Mouse (Mus musculus) liver, postnatal 0 days (tissue): ENCODE data around the gene Sec24a. TPM values are rescaled to one million over a fixed set of nuclear protein-coding genes. Genes with fewer than 3 reads are reported as not detected.
"Not testable (repeated sequence)": the region's sequence is repeated elsewhere in the genome, so short reads cannot be mapped to it uniquely, and the experiment has no call there.

Experiments
- ATAC-seq: fragments of 200-750 bp; cut with Nextera tagmentation; 2 replicates; pipeline ENCODE4 v1.8.0; 2017; ENCODE audit warnings: mild to moderate bottlenecking, moderate library complexity
- DNase-seq: peaks from one replicate; pipeline ENCODE4 v3.0.0-alpha.2; 2016
- H3K27ac ChIP-seq: fragments of 300-500 bp; sonication (generic); 2 replicates; pipeline ENCODE4 v1.5.1; 2014; ENCODE audit warnings: antibody characterized with exemption, moderate library complexity, mild to moderate bottlenecking, low read depth
- H3K27me3 ChIP-seq: fragments of 300-500 bp; sonication (generic); 2 replicates; pipeline ENCODE4 v1.6.1; 2014; ENCODE audit warnings: low read length, control low read depth, mixed read lengths; ENCODE audit not compliant: insufficient read depth
- H3K36me3 ChIP-seq: fragments of 300-500 bp; sonication (generic); replicated peaks from 2 replicates; pipeline ENCODE4 v1.6.1; 2014; ENCODE audit warnings: mild to moderate bottlenecking, control low read depth, low read length, moderate library complexity, mixed read lengths; ENCODE audit not compliant: insufficient read depth
- H3K4me1 ChIP-seq: fragments of 300-500 bp; sonication (generic); 2 replicates; pipeline ENCODE4 v1.6.1; 2014; ENCODE audit warnings: antibody characterized with exemption, mild to moderate bottlenecking, control low read depth; ENCODE audit not compliant: insufficient read depth
- H3K4me2 ChIP-seq: fragments of 300-500 bp; sonication (generic); 2 replicates; pipeline ENCODE4 v1.6.1; 2014; ENCODE audit warnings: low read depth, mild to moderate bottlenecking, low read length, moderate library complexity, mixed read lengths
- H3K4me3 ChIP-seq: fragments of 300-500 bp; sonication (generic); 2 replicates; pipeline ENCODE4 v1.5.1; 2014; ENCODE audit warnings: low read depth, low read length
- H3K9ac ChIP-seq: fragments of 300-500 bp; sonication (generic); replicated peaks from 2 replicates; pipeline ENCODE4 v1.6.1; 2014; ENCODE audit warnings: mild to moderate bottlenecking, moderate library complexity
- H3K9me3 ChIP-seq: fragments of 300-500 bp; sonication (generic); 2 replicates; pipeline ENCODE4 v1.6.1; 2016; ENCODE audit warnings: mild to moderate bottlenecking, control low read depth, low read length, mixed read lengths
- CTCF ChIP-seq: sonication (generic); IDR thresholded peaks from 2 replicates; pipeline ENCODE4 v1.5.1; 2016; ENCODE audit warnings: antibody characterized with exemption, low read depth
- EP300 ChIP-seq: IDR thresholded peaks from 2 replicates; pipeline ENCODE4 v1.6.1; 2016; ENCODE audit warnings: antibody characterized with exemption, low read depth, mild to moderate bottlenecking
- WGBS: fragments of 180-500 bp; shearing (Covaris S2); extraction: QIAGEN DNeasy Blood & Tissue Kit; methylation state at CpG from one replicate; pipeline ENCODE4 v1.1.7; 2014; ENCODE audit not compliant: insufficient replicate concordance; 5-methylcytosine and 5-hydroxymethylcytosine counted together
- polyA plus RNA-seq: library from polyadenylated mRNA; unstranded; fragments of >200 nt; fragmentation: Nextera tagmentation; extraction: Ambion mirVana; gene quantifications from 2 replicates; pipeline ENCODE4 v1.2.1, GENCODE M21; 2015

Sec24a gene
- polyA plus RNA-seq, 1 experiment from 2014 or later, result 15.0 TPM

GRCm38 (mm10) chr11:51671376-51671775, 92.1 kb downstream of the Sec24a start:
- no peak for TF ChIP-seq EP300
- TF ChIP-seq CTCF, result no peak
- ATAC-seq, result no peak

GRCm38 (mm10) chr11:51670846-51671245, 92.6 kb downstream of the Sec24a start:
- Histone ChIP-seq H3K9ac (no peak overlapping the region), H3K9me3 (no peaks in the 10 kb centered on the region), H3K36me3 (no peaks in the 10 kb centered on the region), H3K27me3 (no peaks in the 10 kb centered on the region), H3K4me1 (no peaks in the 10 kb centered on the region), H3K4me3 (no peak overlapping the region), H3K4me2 (no peak overlapping the region), H3K27ac (no peak overlapping the region)
- 83% methylated on average over 7 of the region's 7 CpGs for WGBS
- no peak for TF ChIP-seq EP300
- TF ChIP-seq CTCF, result no peak
- DNase-seq, result no peak
- no peak for ATAC-seq

More at GRCm38 (mm10) chr11:51671376-51671775, 92.1 kb downstream of the Sec24a start:
- 71% methylated on average over 2 of the region's 2 CpGs for WGBS
- Histone ChIP-seq H3K4me1 (no peaks in the 10 kb centered on the region), H3K9me3 (no peaks in the 10 kb centered on the region), H3K4me3 (no peak overlapping the region), H3K4me2 (no peak overlapping the region), H3K36me3 (no peaks in the 10 kb centered on the region), H3K27ac (no peak overlapping the region), H3K9ac (no peak overlapping the region), H3K27me3 (no peaks in the 10 kb centered on the region)
- no peak for DNase-seq

- not testable (repeated sequence) for H3K36me3 ChIP-seq, H3K9me3 ChIP-seq, H3K27me3 ChIP-seq, H3K4me2 ChIP-seq, ATAC-seq, DNase-seq, H3K9ac ChIP-seq, H3K27ac ChIP-seq, H3K4me1 ChIP-seq, H3K4me3 ChIP-seq
- WGBS, result 84% methylated on average over 7 of the region's 7 CpGs
Measured at GRCm38 (mm10) chr11:51664747-51665146, 98.7 kb downstream of the Sec24a start.

GRCm38 (mm10) chr11:51662632-51663031, 100.8 kb downstream of the Sec24a start:
- no peak overlapping the region for H3K27ac ChIP-seq
- DNase-seq, result no peak
- no peak overlapping the region for H3K4me2 ChIP-seq
- H3K27me3 ChIP-seq, result no peaks in the 10 kb centered on the region
- no peaks in the 10 kb centered on the region for H3K36me3 ChIP-seq
- no peak overlapping the region for H3K4me3 ChIP-seq
- ATAC-seq, result no peak
- TF ChIP-seq EP300 (no peak), CTCF (no peak)
- H3K4me1 ChIP-seq, result peaks cover 11% of the 10 kb centered on the region
- H3K9ac ChIP-seq, result no peak overlapping the region
- no peaks in the 10 kb centered on the region for H3K9me3 ChIP-seq
- WGBS, result 74% methylated on average over 7 of the region's 7 CpGs

- no peak overlapping the region for H3K4me2 ChIP-seq
- no peak for ATAC-seq
- WGBS, result 88% methylated on average over 16 of the region's 16 CpGs
Measured at GRCm38 (mm10) chr11:51661867-51662365, 101.5 kb downstream of the Sec24a start.

GRCm38 (mm10) chr11:51658705-51659104, 104.7 kb downstream of the Sec24a start:
- Histone ChIP-seq H3K4me2 (no peak overlapping the region), H3K4me3 (no peak overlapping the region), H3K9me3 (no peaks in the 10 kb centered on the region), H3K27ac (peak overlapping the region; percentile 6; the same call in 1 of the 2 replicates), H3K4me1 (peaks cover 18% of the 10 kb centered on the region), H3K36me3 (no peaks in the 10 kb centered on the region), H3K27me3 (no peaks in the 10 kb centered on the region), H3K9ac (no peak overlapping the region; the same call in 1 of the 2 replicates)
- WGBS, result 47% methylated on average over 6 of the region's 6 CpGs
- ATAC-seq (peak; percentile 94), DNase-seq (peak; percentile 71)
- TF ChIP-seq EP300 (no peak), CTCF (no peak)

More at GRCm38 (mm10) chr11:51661867-51662365, 101.5 kb downstream of the Sec24a start:
- H3K9ac ChIP-seq, result no peak overlapping the region
- H3K4me1 ChIP-seq, result peaks cover 16% of the 10 kb centered on the region
- no peak overlapping the region for H3K4me3 ChIP-seq
- TF ChIP-seq CTCF (no peak), EP300 (no peak)
- no peaks in the 10 kb centered on the region for H3K9me3 ChIP-seq
- H3K36me3 ChIP-seq, result no peaks in the 10 kb centered on the region
- DNase-seq, result no peak
- no peaks in the 10 kb centered on the region for H3K27me3 ChIP-seq
- no peak overlapping the region for H3K27ac ChIP-seq

- no peak overlapping the region for H3K4me2 ChIP-seq
- H3K4me3 ChIP-seq, result no peak overlapping the region
- WGBS, result 34% methylated on average over 7 of the region's 7 CpGs
- no peaks in the 10 kb centered on the region for H3K9me3 ChIP-seq
- no peaks in the 10 kb centered on the region for H3K27me3 ChIP-seq
- H3K36me3 ChIP-seq, result no peaks in the 10 kb centered on the region
- peak overlapping the region; percentile 6; the same call in 1 of the 2 replicates for H3K27ac ChIP-seq
- H3K9ac ChIP-seq, result no peak overlapping the region
- H3K4me1 ChIP-seq, result peaks cover 18% of the 10 kb centered on the region
- TF ChIP-seq CTCF (no peak), EP300 (no peak)
- ATAC-seq (peak; percentile 16), DNase-seq (no peak)
Measured at GRCm38 (mm10) chr11:51658291-51658690, 105.1 kb downstream of the Sec24a start.
